In the genomic region with DNA sequence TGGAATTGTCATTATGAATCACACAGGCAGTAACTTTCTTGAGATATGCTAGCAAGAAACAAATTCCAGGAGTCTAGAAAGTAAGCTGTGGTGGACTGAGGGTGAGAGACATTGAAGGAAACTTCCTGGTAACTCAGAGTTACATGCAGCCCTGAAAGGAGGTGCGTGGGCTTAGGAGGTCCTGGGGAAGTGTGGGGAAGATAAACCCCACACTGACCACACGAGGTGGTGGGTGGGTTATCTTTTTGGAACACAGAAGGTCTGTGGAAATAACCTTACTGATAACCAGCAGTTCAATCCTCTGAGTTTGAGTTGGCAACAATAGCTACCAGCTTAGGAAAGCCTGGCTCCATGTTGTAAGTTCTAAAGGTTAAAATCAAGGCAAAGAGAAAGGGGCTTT, we compare ENCODE assay signal across 18 mouse cellular contexts.
"Had no signal": no experiment of that assay in that cellular context is flagged by ENCODE, and none has a peak within 500 bp of the region (broad histone marks: within the 10 kb centered on the region; RNA-seq: fewer than 3 reads in every experiment).

No protein-coding gene starts in this region.

- H3K27ac ChIP-seq: kidney, postnatal 0 days; limb, embryonic 12.5 days; liver, embryonic 14.5 days; neural tube, embryonic 13.5 days had no signal

- H3K4me3 ChIP-seq: limb, embryonic 12.5 days; neural tube, embryonic 13.5 days had no signal

- DNase-seq: kidney, adult 9 months; kidney, postnatal 36 days; layer of hippocampus, adult 9-11 months; layer of hippocampus, postnatal 36 days; lung, adult 2 months; lung, postnatal 36 days; retina, postnatal 1 day; right cerebral cortex, postnatal 4 days; spleen, adult 18-20 months; thymus, adult 2 months; thymus, postnatal 25 days had no signal

- H3K36me3 ChIP-seq: limb, embryonic 12.5 days; neural tube, embryonic 13.5 days had no signal

- H3K9me3 ChIP-seq: limb, embryonic 12.5 days; neural tube, embryonic 13.5 days had no signal

- H3K4me2 ChIP-seq: limb, embryonic 12.5 days; midbrain, embryonic 11.5 days; neural tube, embryonic 13.5 days had no signal

- ATAC-seq: lung, postnatal 0 days; midbrain, embryonic 16.5 days had no signal

- H3K9ac ChIP-seq: limb, embryonic 12.5 days; liver, embryonic 14.5 days; neural tube, embryonic 13.5 days had no signal
